Mouse (Mus musculus): ENCODE measurements around the gene Tnfaip2.

Gene Tnfaip2

DNA sequence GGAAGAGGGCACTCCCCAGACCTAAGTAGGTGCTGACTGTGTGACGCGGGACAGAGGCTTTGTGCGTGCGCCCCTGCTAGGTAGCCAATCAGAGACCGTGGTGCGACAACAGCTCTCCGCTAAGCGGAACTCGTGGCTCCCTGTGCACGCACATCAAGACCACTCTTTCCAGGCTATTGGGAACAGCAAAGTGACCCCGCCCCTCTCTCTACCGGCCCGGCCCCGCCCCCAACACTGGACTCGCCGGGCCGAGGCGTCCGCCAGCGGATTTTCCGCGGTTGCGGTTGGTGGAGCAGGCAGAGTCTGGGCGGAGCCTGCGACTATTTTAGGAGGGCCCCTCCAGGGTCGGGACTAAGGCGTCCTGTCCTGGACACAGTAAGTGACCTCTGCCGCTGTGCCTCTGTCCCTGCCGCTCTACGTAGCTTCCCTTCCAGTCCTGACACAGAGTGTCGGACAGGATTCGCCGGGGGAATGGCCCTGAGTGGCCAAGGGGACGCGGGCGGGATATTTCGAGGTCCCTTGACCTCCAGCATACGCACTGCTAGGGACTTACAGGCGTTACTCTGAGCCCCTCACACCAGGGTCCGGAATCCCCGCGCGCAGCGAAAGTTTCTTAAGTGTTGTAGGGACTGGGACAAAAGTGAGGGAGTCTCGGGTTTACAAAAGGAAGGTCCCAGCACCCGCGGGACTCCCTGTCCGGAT is at the start of gene Tnfaip2:
TSS of gene Tnfaip2 (plus strand) at position 161 of the 702 bp plus-strand sequence.
- peak; percentile 89 to 92 for DNase-seq

DNA sequence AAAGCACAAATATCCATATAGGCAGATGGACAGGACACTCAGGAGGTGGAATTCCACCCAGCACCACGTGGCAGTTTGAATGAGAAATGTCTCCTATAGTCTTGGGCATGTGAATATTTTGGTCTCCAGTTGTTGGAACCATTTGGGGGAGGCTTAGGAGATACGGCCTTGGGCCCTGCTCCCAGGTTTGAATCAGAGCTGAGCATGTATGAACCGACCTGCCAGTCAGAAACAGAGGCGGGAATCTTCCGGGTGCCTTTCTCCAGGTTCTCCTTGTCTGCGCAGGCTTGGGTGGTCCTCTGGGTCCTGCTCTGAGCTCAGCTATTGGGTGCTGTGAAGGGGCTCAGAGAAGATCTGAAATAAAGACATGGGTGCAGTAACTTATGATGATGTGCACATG is 48.3 kb upstream of the Tnfaip2 start:
- no peak for DNase-seq

- DNase-seq, result no peak
Measured at GRCm38 (mm10) chr12:111396997-111397396, 45.3 kb upstream of the Tnfaip2 start.

- DNase-seq, result peak; percentile 83 to 90
Measured at GRCm38 (mm10) chr12:111401454-111402184, 40.6 kb upstream of the Tnfaip2 start.

DNA sequence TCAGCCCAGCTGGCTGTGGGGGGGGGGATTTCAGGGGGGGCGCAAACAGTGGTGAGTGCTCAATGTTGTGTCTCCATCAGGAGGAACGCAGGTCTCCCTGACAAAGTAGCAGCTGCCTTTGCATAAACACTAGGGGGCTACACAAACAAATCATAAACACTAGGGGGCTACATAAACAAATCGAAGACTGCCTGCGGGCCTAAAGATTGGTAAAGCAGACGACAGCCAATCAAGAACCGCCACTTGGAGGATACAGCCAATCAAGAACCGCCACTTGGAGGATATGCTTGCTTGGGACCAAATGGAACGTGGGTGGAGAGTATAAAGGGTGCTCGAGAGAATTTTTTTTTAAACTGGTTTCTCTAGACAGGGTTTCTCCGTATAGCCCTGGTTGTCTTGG is 37.4 kb upstream of the Tnfaip2 start:
- no peak for DNase-seq

- no peak for DNase-seq
Measured at GRCm38 (mm10) chr12:111406622-111407021, 35.6 kb upstream of the Tnfaip2 start, which contains the start of gene Lbhd2. Gene Lbhd2 (plus strand): TSS chr12:111406809.

- no peak for DNase-seq
Measured at GRCm38 (mm10) chr12:111409583-111409982, 32.7 kb upstream of the Tnfaip2 start.

GRCm38 (mm10) chr12:111411631-111412355 is 30.5 kb upstream of the Tnfaip2 start:
- DNase-seq, result no peak

- DNase-seq, result peak; percentile 54 to 58
Measured at GRCm38 (mm10) chr12:111412581-111413284, 29.5 kb upstream of the Tnfaip2 start.

GRCm38 (mm10) chr12:111413300-111413699 is 29.0 kb upstream of the Tnfaip2 start:
- DNase-seq, result peak; percentile 94 to 96

- DNase-seq, result peak; percentile 59 to 61
Measured at GRCm38 (mm10) chr12:111416921-111417779, 25.1 kb upstream of the Tnfaip2 start, which contains the start of gene Exoc3l4. Gene Exoc3l4 (plus strand): TSS chr12:111417017.

DNA sequence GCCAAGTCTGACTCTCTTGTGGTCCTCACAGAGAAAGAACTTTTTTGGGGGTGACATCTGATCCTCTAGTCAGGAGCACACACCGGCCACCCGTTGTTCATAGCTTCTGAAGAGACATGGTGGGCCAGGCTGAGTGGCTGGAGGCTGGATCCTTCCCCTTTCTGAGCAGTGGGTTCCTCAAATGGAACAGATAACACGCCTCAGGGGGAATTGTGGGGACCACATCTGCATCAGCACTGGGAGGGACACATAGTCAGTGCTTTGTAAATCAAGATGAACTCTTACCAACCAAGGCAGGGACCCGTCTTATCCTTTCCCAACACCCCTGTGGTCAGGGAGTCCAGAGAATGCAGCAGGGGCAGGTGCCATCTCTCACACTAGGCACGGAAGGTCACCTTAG is 22.4 kb upstream of the Tnfaip2 start:
- no peak for DNase-seq

- DNase-seq, result no peak
Measured at GRCm38 (mm10) chr12:111420946-111421709, 21.1 kb upstream of the Tnfaip2 start.

- no peak for DNase-seq
Measured at GRCm38 (mm10) chr12:111422852-111423251, 19.4 kb upstream of the Tnfaip2 start.

DNA sequence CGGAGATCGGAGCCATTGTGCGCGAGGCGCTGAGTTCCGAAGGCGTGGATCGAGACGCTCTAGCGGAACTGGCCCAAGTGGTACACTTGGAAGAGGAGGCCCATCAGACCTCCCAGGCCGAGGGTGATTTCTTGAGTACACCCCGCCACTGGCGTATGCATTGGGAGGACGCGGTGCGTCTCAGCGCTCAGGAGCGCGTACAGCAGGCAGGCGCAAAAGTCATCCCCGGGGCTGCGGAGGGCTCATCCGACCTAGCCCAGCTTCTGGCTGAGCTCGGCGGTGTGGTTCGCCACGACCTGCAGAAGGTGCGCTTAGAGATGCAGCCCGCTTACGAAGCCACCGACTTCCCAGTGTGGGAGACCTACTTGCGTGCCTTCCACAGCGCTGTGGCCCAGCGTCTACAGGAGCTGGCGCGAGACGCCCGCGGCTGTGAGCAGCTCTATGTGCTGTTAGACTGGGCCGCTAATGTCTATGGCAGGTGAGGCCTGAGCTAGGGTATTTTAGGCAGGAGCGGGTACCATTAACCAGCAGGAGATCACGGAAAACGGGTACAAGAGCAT is 18.6 kb upstream of the Tnfaip2 start:
- no peak for DNase-seq

DNA sequence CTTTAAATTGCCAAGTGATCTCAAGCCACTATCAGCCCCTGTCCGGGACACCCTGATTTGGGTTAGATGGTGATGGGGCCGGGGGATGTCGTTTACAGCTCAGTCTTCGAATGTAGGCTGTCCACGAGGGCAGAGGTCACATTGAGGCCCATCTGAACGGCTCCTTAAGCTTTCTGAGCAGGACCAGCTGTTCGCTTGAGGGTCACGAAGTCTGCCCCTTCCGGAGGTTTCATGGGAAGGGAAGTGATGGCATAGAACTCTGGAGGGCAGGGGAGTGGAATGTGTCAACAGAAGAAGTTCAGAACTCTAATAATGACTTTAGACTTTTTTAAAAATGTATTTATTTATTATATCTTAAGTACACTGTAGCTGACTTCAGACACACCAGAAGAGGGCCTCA is 17.7 kb upstream of the Tnfaip2 start:
- DNase-seq, result no peak

- peak; percentile 93 to 97 for DNase-seq
Measured at GRCm38 (mm10) chr12:111425258-111425657, 17.0 kb upstream of the Tnfaip2 start.

GRCm38 (mm10) chr12:111425789-111426460 is 16.3 kb upstream of the Tnfaip2 start:
- peak; percentile 91 to 98 for DNase-seq

- peak; percentile 77 for DNase-seq
Measured at GRCm38 (mm10) chr12:111427438-111428113, 14.7 kb upstream of the Tnfaip2 start.

All from kidney, postnatal 36 days (tissue).